Mouse (Mus musculus): ENCODE measurements at regions not wholly inside any gene's neighbourhood (a gene's known extent, or its start where the extent isn't known, plus 50 kb on each side); places are given as distances from the start of the nearest gene placed in this dataset.
"Not testable (repeated sequence)": the region's sequence is repeated elsewhere in the genome, so short reads cannot be mapped to it uniquely, and the experiment has no call there.

- H3K27ac ChIP-seq (ENCODE audit: low read depth, low read length) = no peak overlapping the region
- H3K9ac ChIP-seq (ENCODE audit: low read depth, low read length) = no peak overlapping the region
- 67% methylated on average over 9 of the region's 9 CpGs for WGBS
- no peak overlapping the region for H3K4me3 ChIP-seq (ENCODE audit: low read length)
- no peaks in the 10 kb centered on the region for H3K27me3 ChIP-seq (replicated peaks; ENCODE audit: control insufficient read depth, insufficient read depth, low read length)
- no peaks in the 10 kb centered on the region; the same call in 1 of the 2 replicates for H3K36me3 ChIP-seq (ENCODE audit: control insufficient read depth, insufficient read depth, low read length)
- 0 out of 2 replicates have a peak, but pooled peaks have one; percentile 10 for ATAC-seq
- H3K4me2 ChIP-seq (ENCODE audit: low read length) = no peak overlapping the region
- no peaks in the 10 kb centered on the region for H3K4me1 ChIP-seq (ENCODE audit: control insufficient read depth, insufficient read depth, low read depth, low read length)
- 0 out of 2 replicates have a peak, but pooled peaks cover 2% of the 10 kb centered on the region for H3K9me3 ChIP-seq (ENCODE audit: control insufficient read depth, low read length)
Observed at GRCm38 (mm10) chr13:28854247-28854646, 99.3 kb downstream of the Sox4 start.

DNA sequence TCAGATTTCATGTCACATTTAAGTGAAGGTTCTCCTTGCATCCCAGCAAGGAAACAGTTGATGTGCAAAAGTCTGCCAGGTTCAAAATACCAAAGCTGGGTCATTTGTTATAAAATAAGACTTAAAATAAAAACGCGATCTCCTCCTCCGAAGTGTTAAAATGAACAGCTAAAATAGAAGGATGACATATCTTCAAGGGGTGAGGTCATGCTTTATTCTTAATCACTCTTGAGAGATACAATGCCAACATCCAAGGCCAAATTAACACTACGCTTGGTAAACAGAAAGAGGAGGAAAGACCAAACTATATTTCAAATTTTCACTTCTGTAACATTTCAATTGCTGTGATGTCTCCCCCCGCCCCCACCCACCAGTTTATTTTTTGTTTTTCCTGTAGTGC is 105.2 kb downstream of the Sox4 start:
- 93% methylated on average over 5 of the region's 5 CpGs for WGBS
- Histone ChIP-seq H3K4me3 (ENCODE audit: low read length) (no peak overlapping the region), H3K9me3 (ENCODE audit: control insufficient read depth, low read length) (0 out of 2 replicates have a peak, but pooled peaks cover 2% of the 10 kb centered on the region), H3K4me2 (ENCODE audit: low read length) (no peak overlapping the region), H3K4me1 (ENCODE audit: control insufficient read depth, insufficient read depth, low read depth, low read length) (no peaks in the 10 kb centered on the region), H3K36me3 (ENCODE audit: control insufficient read depth, insufficient read depth, low read length) (no peaks in the 10 kb centered on the region), H3K27ac (ENCODE audit: low read depth, low read length) (no peak overlapping the region; the same call in 1 of the 2 replicates), H3K27me3 (replicated peaks; ENCODE audit: control insufficient read depth, insufficient read depth, low read length) (no peaks in the 10 kb centered on the region), H3K9ac (ENCODE audit: low read depth, low read length) (no peak overlapping the region)
- no peak for ATAC-seq

GRCm38 (mm10) chr13:28847478-28847877 is 106.0 kb downstream of the Sox4 start:
- Histone ChIP-seq H3K4me3 (ENCODE audit: low read length) (no peak overlapping the region), H3K4me2 (ENCODE audit: low read length) (no peak overlapping the region), H3K27me3 (replicated peaks; ENCODE audit: control insufficient read depth, insufficient read depth, low read length) (no peaks in the 10 kb centered on the region), H3K9me3 (ENCODE audit: control insufficient read depth, low read length) (no peaks in the 10 kb centered on the region), H3K4me1 (ENCODE audit: control insufficient read depth, insufficient read depth, low read depth, low read length) (no peaks in the 10 kb centered on the region), H3K27ac (ENCODE audit: low read depth, low read length) (no peak overlapping the region), H3K36me3 (ENCODE audit: control insufficient read depth, insufficient read depth, low read length) (no peaks in the 10 kb centered on the region), H3K9ac (ENCODE audit: low read depth, low read length) (no peak overlapping the region)
- WGBS = 54% methylated on average over 3 of the region's 3 CpGs
- ATAC-seq = no peak

DNA sequence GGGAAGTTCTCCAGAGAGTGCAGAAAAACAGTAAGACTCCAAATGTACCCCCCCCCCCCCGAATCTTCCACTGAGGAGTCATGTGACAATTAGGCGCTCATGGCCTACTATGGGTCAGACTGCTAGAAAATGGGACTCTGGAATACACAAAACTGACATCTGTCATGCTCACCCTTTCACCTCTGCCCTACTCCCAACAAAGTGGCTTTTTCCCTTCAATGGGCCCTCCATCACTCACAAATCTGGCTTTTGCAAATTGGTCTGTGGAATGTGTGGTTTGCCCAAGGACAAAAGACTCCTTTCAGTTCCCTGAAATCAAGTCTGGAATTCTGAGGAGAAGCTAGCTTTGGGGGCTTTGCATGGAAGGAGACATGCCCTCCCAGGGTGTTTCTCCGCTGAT is 109.0 kb downstream of the Sox4 start:
- no peak for ATAC-seq
- 52% methylated on average over 3 of the region's 3 CpGs for WGBS
- no peaks in the 10 kb centered on the region for H3K9me3 ChIP-seq (ENCODE audit: control insufficient read depth, low read length)
- no peak overlapping the region for H3K27ac ChIP-seq (ENCODE audit: low read depth, low read length)
- no peak overlapping the region for H3K4me2 ChIP-seq (ENCODE audit: low read length)
- H3K4me3 ChIP-seq (ENCODE audit: low read length) = no peak overlapping the region
- H3K4me1 ChIP-seq (ENCODE audit: control insufficient read depth, insufficient read depth, low read depth, low read length) = no peaks in the 10 kb centered on the region; the same call in none of the 2 replicates
- no peak overlapping the region for H3K9ac ChIP-seq (ENCODE audit: low read depth, low read length)
- no peaks in the 10 kb centered on the region for H3K36me3 ChIP-seq (ENCODE audit: control insufficient read depth, insufficient read depth, low read length)
- no peaks in the 10 kb centered on the region for H3K27me3 ChIP-seq (replicated peaks; ENCODE audit: control insufficient read depth, insufficient read depth, low read length)

- no peak overlapping the region for H3K4me2 ChIP-seq (ENCODE audit: low read length)
- H3K27me3 ChIP-seq (replicated peaks; ENCODE audit: control insufficient read depth, insufficient read depth, low read length) = no peaks in the 10 kb centered on the region
- H3K9me3 ChIP-seq (ENCODE audit: control insufficient read depth, low read length) = no peaks in the 10 kb centered on the region
- 88% methylated on average over 3 of the region's 3 CpGs for WGBS
- H3K36me3 ChIP-seq (ENCODE audit: control insufficient read depth, insufficient read depth, low read length) = no peaks in the 10 kb centered on the region
- no peak overlapping the region for H3K9ac ChIP-seq (ENCODE audit: low read depth, low read length)
- H3K4me1 ChIP-seq (ENCODE audit: control insufficient read depth, insufficient read depth, low read depth, low read length) = peaks cover 4% of the 10 kb centered on the region
- no peak for ATAC-seq
- H3K27ac ChIP-seq (ENCODE audit: low read depth, low read length) = no peak overlapping the region
- H3K4me3 ChIP-seq (ENCODE audit: low read length) = no peak overlapping the region
Observed at GRCm38 (mm10) chr13:28842811-28843210, 110.7 kb downstream of the Sox4 start.

DNA sequence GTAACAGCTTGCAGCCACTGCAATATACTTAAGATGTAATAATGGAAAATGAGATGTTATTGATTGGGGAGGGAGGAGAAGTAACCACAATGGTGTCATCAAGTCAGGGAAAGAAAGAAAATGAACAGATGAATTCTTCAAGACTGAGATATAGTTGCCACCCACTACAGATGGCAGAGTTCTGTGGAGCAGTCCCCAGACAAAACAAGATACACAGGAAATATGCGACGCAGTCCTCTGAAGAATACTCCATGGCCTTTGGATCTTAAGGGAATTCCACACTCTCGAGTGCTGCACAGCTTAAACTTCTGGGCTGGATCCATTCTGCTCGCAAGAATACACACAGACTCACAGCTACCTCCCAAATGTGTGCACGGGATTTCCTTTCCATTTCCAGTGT is 113.4 kb downstream of the Sox4 start:
- no peaks in the 10 kb centered on the region for H3K27me3 ChIP-seq (replicated peaks; ENCODE audit: control insufficient read depth, insufficient read depth, low read length)
- WGBS = 48% methylated on average over 5 of the region's 5 CpGs
- no peaks in the 10 kb centered on the region for H3K9me3 ChIP-seq (ENCODE audit: control insufficient read depth, low read length)
- no peaks in the 10 kb centered on the region for H3K36me3 ChIP-seq (ENCODE audit: control insufficient read depth, insufficient read depth, low read length)
- H3K9ac ChIP-seq (ENCODE audit: low read depth, low read length) = no peak overlapping the region
- H3K4me1 ChIP-seq (ENCODE audit: control insufficient read depth, insufficient read depth, low read depth, low read length) = peaks cover 4% of the 10 kb centered on the region
- H3K4me2 ChIP-seq (ENCODE audit: low read length) = no peak overlapping the region
- ATAC-seq = no peak
- H3K27ac ChIP-seq (ENCODE audit: low read depth, low read length) = no peak overlapping the region
- no peak overlapping the region for H3K4me3 ChIP-seq (ENCODE audit: low read length)

DNA sequence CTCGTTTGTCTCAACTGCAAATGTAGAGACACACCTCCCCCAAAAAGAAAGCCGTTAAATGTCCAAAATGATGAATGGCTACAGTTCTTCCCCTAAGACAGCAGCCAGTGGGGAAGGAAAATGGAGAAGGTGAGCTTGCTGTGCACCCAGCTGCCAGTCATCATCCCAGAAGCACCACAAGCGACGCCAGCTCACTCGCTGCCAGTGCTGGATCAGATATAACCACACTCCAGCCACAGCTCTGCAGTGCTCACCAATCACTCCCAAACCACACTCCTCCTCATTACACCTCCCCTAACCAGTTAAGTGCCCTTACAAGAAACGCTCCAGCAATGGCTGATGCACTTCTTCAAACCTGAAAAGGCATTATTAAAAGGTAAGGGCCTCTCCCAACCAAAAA is 114.4 kb downstream of the Sox4 start:
- Histone ChIP-seq H3K36me3 (ENCODE audit: control insufficient read depth, insufficient read depth, low read length) (no peaks in the 10 kb centered on the region), H3K4me2 (ENCODE audit: low read length) (peak overlapping the region; percentile 5; the same call in 1 of the 2 replicates), H3K27ac (ENCODE audit: low read depth, low read length) (peak overlapping the region; percentile 7; the same call in 1 of the 2 replicates), H3K4me1 (ENCODE audit: control insufficient read depth, insufficient read depth, low read depth, low read length) (peaks cover 4% of the 10 kb centered on the region), H3K27me3 (replicated peaks; ENCODE audit: control insufficient read depth, insufficient read depth, low read length) (no peaks in the 10 kb centered on the region), H3K9me3 (ENCODE audit: control insufficient read depth, low read length) (no peaks in the 10 kb centered on the region), H3K9ac (ENCODE audit: low read depth, low read length) (no peak overlapping the region), H3K4me3 (ENCODE audit: low read length) (no peak overlapping the region)
- 38% methylated on average over 6 of the region's 6 CpGs for WGBS
- peak; percentile 57 for ATAC-seq

GRCm38 (mm10) chr13:28838216-28838615 is 115.3 kb downstream of the Sox4 start:
- H3K27me3 ChIP-seq (replicated peaks; ENCODE audit: control insufficient read depth, insufficient read depth, low read length) = no peaks in the 10 kb centered on the region
- peaks cover 4% of the 10 kb centered on the region for H3K4me1 ChIP-seq (ENCODE audit: control insufficient read depth, insufficient read depth, low read depth, low read length)
- H3K4me3 ChIP-seq (ENCODE audit: low read length) = no peak overlapping the region
- no peaks in the 10 kb centered on the region for H3K36me3 ChIP-seq (ENCODE audit: control insufficient read depth, insufficient read depth, low read length)
- H3K9ac ChIP-seq (ENCODE audit: low read depth, low read length) = no peak overlapping the region
- H3K27ac ChIP-seq (ENCODE audit: low read depth, low read length) = no peak overlapping the region
- no peak for ATAC-seq
- 88% methylated on average over 3 of the region's 3 CpGs for WGBS
- H3K4me2 ChIP-seq (ENCODE audit: low read length) = no peak overlapping the region
- H3K9me3 ChIP-seq (ENCODE audit: control insufficient read depth, low read length) = no peaks in the 10 kb centered on the region

GRCm38 (mm10) chr13:28837196-28837595 is 116.3 kb downstream of the Sox4 start:
- H3K9me3 ChIP-seq (ENCODE audit: control insufficient read depth, low read length); H3K36me3 ChIP-seq (ENCODE audit: control insufficient read depth, insufficient read depth, low read length); H3K9ac ChIP-seq (ENCODE audit: low read depth, low read length); H3K27ac ChIP-seq (ENCODE audit: low read depth, low read length); H3K4me2 ChIP-seq (ENCODE audit: low read length); H3K4me1 ChIP-seq (ENCODE audit: control insufficient read depth, insufficient read depth, low read depth, low read length); H3K4me3 ChIP-seq (ENCODE audit: low read length); ATAC-seq; H3K27me3 ChIP-seq (replicated peaks; ENCODE audit: control insufficient read depth, insufficient read depth, low read length): not testable (repeated sequence)
- WGBS = 95% methylated on average over 3 of the region's 3 CpGs

DNA sequence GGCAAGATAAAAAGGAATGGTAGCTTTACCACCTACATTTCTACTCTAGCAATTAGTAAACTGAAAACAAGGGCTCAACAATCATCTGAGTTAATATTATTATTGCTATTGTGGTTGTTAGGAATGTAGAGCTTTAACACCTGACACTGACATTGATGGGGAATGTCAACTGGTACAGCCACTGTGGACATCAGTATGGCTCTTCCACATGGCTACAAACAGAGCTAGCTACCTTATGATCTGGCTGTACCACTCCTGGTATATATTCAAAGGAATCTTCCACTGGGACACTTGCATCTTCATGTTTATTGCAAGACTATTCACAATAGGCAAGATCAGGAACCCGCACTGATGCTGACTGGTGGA is 119.8 kb downstream of the Sox4 start:
- Histone ChIP-seq H3K4me2 (ENCODE audit: low read length) (no peak overlapping the region), H3K4me1 (ENCODE audit: control insufficient read depth, insufficient read depth, low read depth, low read length) (no peaks in the 10 kb centered on the region), H3K27ac (ENCODE audit: low read depth, low read length) (no peak overlapping the region), H3K36me3 (ENCODE audit: control insufficient read depth, insufficient read depth, low read length) (no peaks in the 10 kb centered on the region), H3K9me3 (ENCODE audit: control insufficient read depth, low read length) (no peaks in the 10 kb centered on the region), H3K4me3 (ENCODE audit: low read length) (no peak overlapping the region), H3K27me3 (replicated peaks; ENCODE audit: control insufficient read depth, insufficient read depth, low read length) (no peaks in the 10 kb centered on the region), H3K9ac (ENCODE audit: low read depth, low read length) (no peak overlapping the region)
- WGBS = 84% methylated on average over 1 of the region's 1 CpGs
- no peak for ATAC-seq
